ENCODE assay signal across 8 mouse cellular contexts in genomic region chr7:27978683-27979528, GRCm38 (mm10). TPM values are rescaled to one million over a fixed set of nuclear protein-coding genes. Genes with fewer than 3 reads are reported as not detected.
DNase-seq lines count a peak whose midpoint lies in the region; ATAC-seq and TF ChIP-seq lines count a peak whose summit lies in the region.

Gene Zfp780b, minus strand, starts transcription at chr7:27979171.

- H3K4me1 ChIP-seq in CH12.LX (ENCODE audit: control insufficient read depth in 1 of 2, insufficient read depth in 2 of 2) = peaks cover 3 to 24% of the 10 kb centered on the region in 2 experiments; a peak in 3 of 4 replicates
- peaks cover 6% of the 10 kb centered on the region for H3K4me1 ChIP-seq in forebrain, embryonic 11.5 days (replicated peaks; ENCODE audit: control insufficient read depth, insufficient read depth, low read length)
- peaks cover 11% of the 10 kb centered on the region; the same call in 1 of the 2 replicates for H3K4me1 ChIP-seq in heart, embryonic 16.5 days (ENCODE audit: control insufficient read depth, insufficient read depth, low read length)
- H3K4me1 ChIP-seq in liver, embryonic 15.5 days (replicated peaks) = peaks cover 17% of the 10 kb centered on the region
- peaks cover 12% of the 10 kb centered on the region for H3K4me1 ChIP-seq in neural tube, embryonic 12.5 days

- peak; percentile 85 for DNase-seq in CH12.LX (ENCODE audit: extremely low read depth)
- peak; percentile 74 for DNase-seq in c-Kit-positive CD71-positive TER-119-negative erythroid progenitor cells, embryonic 14.5 days (ENCODE audit: low read depth)
- DNase-seq in forebrain, embryonic 11.5 days (ENCODE audit: low spot score) = peak; percentile 82
- DNase-seq in kidney, postnatal 36 days = peak; percentile 77 to 90
- DNase-seq in telencephalon, adult 2 months (ENCODE audit: low read depth, low spot score) = peak; percentile 74

- dilution Hi-C loops in CH12.LX (cut with MboI; ENCODE audit: extremely low pct_ligation_motif_present, extremely low pct_unique_long_range_greater_than_20kb, low sequenced_read_pairs) = no loop called here

- no peak for TF ChIP-seq EP300 in CH12.LX (IDR thresholded peaks at IDR 0.05; ENCODE audit: low read length)

- peaks cover 21% of the 10 kb centered on the region for H3K9me3 ChIP-seq in CH12.LX (replicated peaks; ENCODE audit: low read length)
- H3K9me3 ChIP-seq in forebrain, embryonic 11.5 days (ENCODE audit: control insufficient read depth, low read length) = peaks cover 9% of the 10 kb centered on the region; the same call in 1 of the 2 replicates
- H3K9me3 ChIP-seq in heart, embryonic 16.5 days (replicated peaks; ENCODE audit: control insufficient read depth, low read length) = peaks cover 22% of the 10 kb centered on the region
- H3K9me3 ChIP-seq in liver, embryonic 15.5 days (replicated peaks) = 0 out of 2 replicates have a peak, but pooled peaks cover 6% of the 10 kb centered on the region
- H3K9me3 ChIP-seq in neural tube, embryonic 12.5 days = peaks cover 19% of the 10 kb centered on the region

- no peaks in the 10 kb centered on the region for H3K27me3 ChIP-seq in CH12.LX (replicated peaks)
- H3K27me3 ChIP-seq in forebrain, embryonic 11.5 days (ENCODE audit: control insufficient read depth, insufficient read depth, low read length) = no peaks in the 10 kb centered on the region
- no peaks in the 10 kb centered on the region for H3K27me3 ChIP-seq in heart, embryonic 16.5 days (ENCODE audit: control insufficient read depth, insufficient read depth, low read length)
- H3K27me3 ChIP-seq in liver, embryonic 15.5 days = no peaks in the 10 kb centered on the region
- no peaks in the 10 kb centered on the region for H3K27me3 ChIP-seq in neural tube, embryonic 12.5 days (replicated peaks)

- peaks cover 19 to 23% of the 10 kb centered on the region in 2 experiments for H3K36me3 ChIP-seq in CH12.LX (replicated peaks in 1 of 2; ENCODE audit: control insufficient read depth in 1 of 2, insufficient read depth in 1 of 2, low read length in 1 of 2)
- peaks cover 3% of the 10 kb centered on the region; the same call in 1 of the 2 replicates for H3K36me3 ChIP-seq in forebrain, embryonic 11.5 days (ENCODE audit: control insufficient read depth, insufficient read depth, low read length)
- peaks cover 4% of the 10 kb centered on the region for H3K36me3 ChIP-seq in heart, embryonic 16.5 days (ENCODE audit: control insufficient read depth, insufficient read depth)
- 0 out of 2 replicates have a peak, but pooled peaks cover 3% of the 10 kb centered on the region for H3K36me3 ChIP-seq in liver, embryonic 15.5 days (replicated peaks)
- H3K36me3 ChIP-seq in neural tube, embryonic 12.5 days = peaks cover 9% of the 10 kb centered on the region

- peak; percentile 69; the same call in 1 of the 2 replicates for TF ChIP-seq POLR2A in CH12.LX (IDR thresholded peaks at IDR 0.05; ENCODE audit: low read depth, low read length)

- TF ChIP-seq CTCF in CH12.LX (conservative IDR thresholded peaks at IDR 0.05 in 1 of 2, IDR thresholded peaks at IDR 0.05 in 1 of 2; ENCODE audit: low read depth in 2 of 2, low read length in 2 of 2) = no peak

- in situ Hi-C loops in CH12.LX (cut with MboI; ENCODE audit: low pct_ligation_motif_present, low pct_unique_long_range_greater_than_20kb, low sequenced_read_pairs) = no loop called here

- peak; percentile 87 for ATAC-seq in forebrain, embryonic 11.5 days (replicated peaks; ENCODE audit: low FRiP score)
- peak; percentile 86 for ATAC-seq in heart, embryonic 16.5 days (replicated peaks; ENCODE audit: extremely low read depth, insufficient read depth, low FRiP score)
- peak; percentile 85 for ATAC-seq in liver, embryonic 15.5 days (ENCODE audit: insufficient read depth)
- ATAC-seq in neural tube, embryonic 12.5 days (ENCODE audit: low FRiP score, low read depth) = peak; percentile 85

- H3K4me3 ChIP-seq in CH12.LX (replicated peaks in 1 of 3; ENCODE audit: low read depth in 2 of 3, low read length in 2 of 3, poor library complexity in 1 of 3) = peak within 1 kb of the TSS; percentile 78 to 100 (median 97)
- H3K4me3 ChIP-seq in forebrain, embryonic 11.5 days (ENCODE audit: low read depth, low read length) = peak within 1 kb of the TSS; percentile 67
- peak within 1 kb of the TSS; percentile 93 for H3K4me3 ChIP-seq in heart, embryonic 16.5 days (ENCODE audit: low read length)
- peak within 1 kb of the TSS; percentile 76 for H3K4me3 ChIP-seq in liver, embryonic 15.5 days (replicated peaks)
- H3K4me3 ChIP-seq in neural tube, embryonic 12.5 days = peak within 1 kb of the TSS; percentile 65

- TF ChIP-seq RAD21 in CH12.LX (IDR thresholded peaks at IDR 0.05; ENCODE audit: low read depth, low read length) = no peak

- H3K4me2 ChIP-seq in CH12.LX (ENCODE audit: insufficient read depth, low read depth, poor library complexity, severe bottlenecking) = peak within 1 kb of the TSS; percentile 98
- H3K4me2 ChIP-seq in forebrain, embryonic 11.5 days (ENCODE audit: low read depth, low read length, severe bottlenecking) = peak within 1 kb of the TSS; percentile 89
- H3K4me2 ChIP-seq in heart, embryonic 16.5 days (ENCODE audit: low read depth, low read length) = peak within 1 kb of the TSS; percentile 85
- H3K4me2 ChIP-seq in liver, embryonic 15.5 days = peak within 1 kb of the TSS; percentile 81
- peak within 1 kb of the TSS; percentile 79 for H3K4me2 ChIP-seq in neural tube, embryonic 12.5 days (replicated peaks)

- under 1% methylated on average over 29 of the region's 29 CpGs for WGBS in forebrain, embryonic 11.5 days
- WGBS in heart, embryonic 16.5 days = under 1% methylated on average over 29 of the region's 29 CpGs
- under 1% methylated on average over 29 of the region's 29 CpGs for WGBS in liver, embryonic 15.5 days (ENCODE audit: insufficient replicate concordance)
- WGBS in neural tube, embryonic 12.5 days = under 1% methylated on average over 29 of the region's 29 CpGs

- peak within 1 kb of the TSS; percentile 88 for H3K9ac ChIP-seq in CH12.LX (ENCODE audit: insufficient read depth, low read depth)
- H3K9ac ChIP-seq in forebrain, embryonic 11.5 days (ENCODE audit: low read length) = peak within 1 kb of the TSS; percentile 85
- H3K9ac ChIP-seq in heart, embryonic 16.5 days (ENCODE audit: low read length) = peak within 1 kb of the TSS; percentile 89
- peak within 1 kb of the TSS; percentile 70 for H3K9ac ChIP-seq in liver, embryonic 15.5 days
- H3K9ac ChIP-seq in neural tube, embryonic 12.5 days = peak within 1 kb of the TSS; percentile 76

- peaks cover 24% of the 10 kb centered on the region for H3K79me2 ChIP-seq in CH12.LX (replicated peaks; ENCODE audit: control insufficient read depth, extremely low read depth, insufficient read depth, poor library complexity, severe bottlenecking)

- H3K27ac ChIP-seq in CH12.LX (ENCODE audit: insufficient read depth, low read depth) = peak within 1 kb of the TSS; percentile 74
- H3K27ac ChIP-seq in forebrain, embryonic 11.5 days (ENCODE audit: low read depth, low read length) = peak within 1 kb of the TSS; percentile 39; the same call in 1 of the 2 replicates
- peak within 1 kb of the TSS; percentile 84 for H3K27ac ChIP-seq in heart, embryonic 16.5 days (ENCODE audit: low read length)
- peak within 1 kb of the TSS; percentile 72 for H3K27ac ChIP-seq in liver, embryonic 15.5 days (replicated peaks)
- no peak within 1 kb of the TSS for H3K27ac ChIP-seq in neural tube, embryonic 12.5 days

TF ChIP-seq in CH12.LX, 34 proteins besides CTCF, POLR2A, EP300 and RAD21 (continues in another document):
- TF ChIP-seq ZKSCAN1 (IDR thresholded peaks at IDR 0.05; ENCODE audit: borderline replicate concordance, low read depth, low read length) (no peak), SIN3A (IDR thresholded peaks at IDR 0.05; ENCODE audit: low read length) (peak; percentile 67; the same call in 1 of the 2 replicates), ZC3H11A (IDR thresholded peaks at IDR 0.05; ENCODE audit: low read depth, low read length) (no peak), MAZ (IDR thresholded peaks at IDR 0.05; ENCODE audit: low read depth, low read length) (no peak), TBP (conservative IDR thresholded peaks at IDR 0.05; ENCODE audit: low read depth, low read length) (peak; percentile 72; the same call in 1 of the 2 replicates), ZMIZ1 (IDR thresholded peaks at IDR 0.05; ENCODE audit: low read depth, low read length) (no peak), POLR2AphosphoS2 (IDR thresholded peaks at IDR 0.05; ENCODE audit: low read depth, low read length) (no peak; the same call in 1 of the 2 replicates), HCFC1 (IDR thresholded peaks at IDR 0.05; ENCODE audit: low read depth, low read length) (peak; percentile 99), MYC (IDR thresholded peaks at IDR 0.05; ENCODE audit: low read depth, low read length) (peak; percentile 59), SMC3 (IDR thresholded peaks at IDR 0.05; ENCODE audit: low read depth, low read length) (no peak), UBTF (IDR thresholded peaks at IDR 0.05; ENCODE audit: low read depth, low read length) (no peak), ELF1 (IDR thresholded peaks at IDR 0.05; ENCODE audit: low read depth, low read length) (peak; percentile 93), MAFK (IDR thresholded peaks at IDR 0.05; ENCODE audit: insufficient replicate concordance, low read length) (no peak), BHLHE40 (IDR thresholded peaks at IDR 0.05; ENCODE audit: low read depth, low read length) (0 out of 2 replicates have a peak, but pooled peaks have one; percentile 26), CHD1 (IDR thresholded peaks at IDR 0.05; ENCODE audit: low read depth, low read length) (no peak), USF1 (IDR thresholded peaks at IDR 0.05; ENCODE audit: low read depth, low read length) (no peak), JUND (conservative IDR thresholded peaks at IDR 0.05; ENCODE audit: low read depth, low read length) (no peak), MAX (IDR thresholded peaks at IDR 0.05; ENCODE audit: low read length) (no peak), IRF4 (IDR thresholded peaks at IDR 0.05; ENCODE audit: low read depth, low read length) (peak; percentile 62; the same call in 1 of the 2 replicates), PAX5 (IDR thresholded peaks at IDR 0.05; ENCODE audit: low read length) (no peak), GABPA (IDR thresholded peaks at IDR 0.05; ENCODE audit: insufficient replicate concordance, low read depth, low read length) (peak; percentile 41; the same call in 1 of the 2 replicates), NELFE (IDR thresholded peaks at IDR 0.05; ENCODE audit: low read depth, low read length) (0 out of 2 replicates have a peak, but pooled peaks have one; percentile 57)

RNA-seq across cellular contexts. Expression of gene Zfp780b, which starts in this region (rescaled TPM):
- 9.3 and 10.0 TPM in 2 replicates for total RNA-seq in CH12.LX (2012; rRNA removed)
- 7.1 and 7.8 TPM in 2 replicates for total RNA-seq in CH12.LX (2014; rRNA removed)
- polyA plus RNA-seq in CH12.LX (2012; ENCODE audit: insufficient read length, low read depth) = 4.6 and 4.9 TPM in 2 replicates
- polyA plus RNA-seq in forebrain, embryonic 11.5 days (2014; fragmentation: Nextera tagmentation; extraction: Ambion mirVana) = 20.2 and 22.2 TPM in 2 replicates
- 12.9 and 14.3 TPM in 2 replicates for polyA plus RNA-seq in heart, embryonic 16.5 days (2015; fragmentation: Nextera tagmentation; extraction: Ambion mirVana)
- polyA plus RNA-seq in liver, embryonic 15.5 days (2015; fragmentation: Nextera tagmentation; extraction: Ambion mirVana) = 4.4 and 5.3 TPM in 2 replicates
- 26.3 and 27.5 TPM in 2 replicates for polyA plus RNA-seq in neural tube, embryonic 12.5 days (2016; fragmentation: Nextera tagmentation; extraction: Ambion mirVana)
